Mouse (Mus musculus) liver, postnatal 0 days (tissue): ENCODE data around the gene Lrp1. TPM values are rescaled to one million over a fixed set of nuclear protein-coding genes. Genes with fewer than 3 reads are reported as not detected.
A peak's percentile ranks its signal among the peaks of the same experiment; 100 is the strongest.

Experiments used
- ATAC-seq: fragments of 200-750 bp; cut with Nextera tagmentation; 2 replicates; pipeline ENCODE4 v1.8.0; 2017; ENCODE audit warnings: mild to moderate bottlenecking, moderate library complexity
- DNase-seq: peaks from one replicate; pipeline ENCODE4 v3.0.0-alpha.2; 2016
- H3K27ac ChIP-seq: fragments of 300-500 bp; sonication (generic); 2 replicates; pipeline ENCODE4 v1.5.1; 2014; ENCODE audit warnings: antibody characterized with exemption, moderate library complexity, mild to moderate bottlenecking, low read depth
- H3K27me3 ChIP-seq: fragments of 300-500 bp; sonication (generic); 2 replicates; pipeline ENCODE4 v1.6.1; 2014; ENCODE audit warnings: low read length, control low read depth, mixed read lengths; ENCODE audit not compliant: insufficient read depth
- H3K36me3 ChIP-seq: fragments of 300-500 bp; sonication (generic); replicated peaks from 2 replicates; pipeline ENCODE4 v1.6.1; 2014; ENCODE audit warnings: mild to moderate bottlenecking, control low read depth, low read length, moderate library complexity, mixed read lengths; ENCODE audit not compliant: insufficient read depth
- H3K4me1 ChIP-seq: fragments of 300-500 bp; sonication (generic); 2 replicates; pipeline ENCODE4 v1.6.1; 2014; ENCODE audit warnings: antibody characterized with exemption, mild to moderate bottlenecking, control low read depth; ENCODE audit not compliant: insufficient read depth
- H3K4me2 ChIP-seq: fragments of 300-500 bp; sonication (generic); 2 replicates; pipeline ENCODE4 v1.6.1; 2014; ENCODE audit warnings: low read depth, mild to moderate bottlenecking, low read length, moderate library complexity, mixed read lengths
- H3K4me3 ChIP-seq: fragments of 300-500 bp; sonication (generic); 2 replicates; pipeline ENCODE4 v1.5.1; 2014; ENCODE audit warnings: low read depth, low read length
- H3K9ac ChIP-seq: fragments of 300-500 bp; sonication (generic); replicated peaks from 2 replicates; pipeline ENCODE4 v1.6.1; 2014; ENCODE audit warnings: mild to moderate bottlenecking, moderate library complexity
- H3K9me3 ChIP-seq: fragments of 300-500 bp; sonication (generic); 2 replicates; pipeline ENCODE4 v1.6.1; 2016; ENCODE audit warnings: mild to moderate bottlenecking, control low read depth, low read length, mixed read lengths
- CTCF ChIP-seq: sonication (generic); IDR thresholded peaks from 2 replicates; pipeline ENCODE4 v1.5.1; 2016; ENCODE audit warnings: antibody characterized with exemption, low read depth
- EP300 ChIP-seq: IDR thresholded peaks from 2 replicates; pipeline ENCODE4 v1.6.1; 2016; ENCODE audit warnings: antibody characterized with exemption, low read depth, mild to moderate bottlenecking
- WGBS: fragments of 180-500 bp; shearing (Covaris S2); extraction: QIAGEN DNeasy Blood & Tissue Kit; methylation state at CpG from one replicate; pipeline ENCODE4 v1.1.7; 2014; ENCODE audit not compliant: insufficient replicate concordance; 5-methylcytosine and 5-hydroxymethylcytosine counted together
- polyA plus RNA-seq: library from polyadenylated mRNA; unstranded; fragments of >200 nt; fragmentation: Nextera tagmentation; extraction: Ambion mirVana; gene quantifications from 2 replicates; pipeline ENCODE4 v1.2.1, GENCODE M21; 2015

The Lrp1 gene
- polyA plus RNA-seq, 1 experiment from 2014 or later = 49.2 TPM

DNA sequence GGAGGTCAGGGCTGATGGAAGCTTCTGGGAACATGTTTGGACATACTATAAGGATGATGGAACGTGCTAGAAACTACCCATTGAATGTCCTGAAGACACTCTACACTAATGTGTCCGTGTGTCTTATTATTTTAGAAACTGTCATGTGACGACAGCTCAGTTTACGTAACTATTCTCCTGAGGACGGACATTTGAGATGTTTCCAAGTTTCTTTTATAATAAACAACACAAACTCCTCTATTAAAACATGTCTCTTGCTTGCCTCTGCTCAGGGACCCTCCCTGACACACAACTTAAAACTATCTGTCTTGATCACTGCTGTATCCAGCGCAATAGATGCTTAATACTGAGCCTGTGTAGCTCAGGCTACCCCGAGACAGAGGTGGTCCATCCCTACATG lies 45.2 kb downstream of the Lrp1 start:
- H3K27me3 ChIP-seq = no peaks in the 10 kb centered on the region
- DNase-seq (no peak), ATAC-seq (no peak)
- no peak overlapping the region for H3K4me3 ChIP-seq
- 76% methylated on average over 7 of the region's 7 CpGs for WGBS
- no peaks in the 10 kb centered on the region for H3K9me3 ChIP-seq
- no peak overlapping the region for H3K9ac ChIP-seq
- peaks cover 19% of the 10 kb centered on the region; the same call in 1 of the 2 replicates for H3K4me1 ChIP-seq
- no peak overlapping the region for H3K27ac ChIP-seq
- TF ChIP-seq CTCF (no peak), EP300 (no peak)
- H3K36me3 ChIP-seq = peaks cover 42% of the 10 kb centered on the region
- no peak overlapping the region for H3K4me2 ChIP-seq

DNA sequence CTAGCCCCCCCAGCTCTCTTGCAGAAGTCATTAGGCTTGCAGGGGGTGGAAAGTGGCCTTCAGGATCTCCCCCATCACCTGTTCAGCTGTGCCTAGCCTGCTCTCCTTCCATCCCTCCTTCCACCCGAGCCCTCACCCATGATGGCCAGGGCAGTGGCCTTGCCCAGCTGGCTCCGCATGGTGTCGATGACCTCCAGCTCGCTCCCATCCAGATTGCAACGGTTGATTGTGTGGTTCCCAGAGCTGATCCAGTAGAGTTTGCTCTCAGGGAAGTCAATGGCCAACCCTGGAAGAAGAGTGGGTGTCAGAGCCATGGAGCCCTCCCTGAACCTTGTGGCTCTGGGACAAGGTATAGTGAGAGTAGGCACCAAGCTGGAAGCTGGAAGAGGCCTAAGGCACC lies 48.7 kb downstream of the Lrp1 start:
- Histone ChIP-seq H3K4me3 (no peak overlapping the region), H3K4me2 (no peak overlapping the region), H3K27ac (no peak overlapping the region), H3K27me3 (no peaks in the 10 kb centered on the region), H3K36me3 (peaks cover 36% of the 10 kb centered on the region), H3K9me3 (no peaks in the 10 kb centered on the region), H3K9ac (no peak overlapping the region), H3K4me1 (peaks cover 16% of the 10 kb centered on the region)
- no peak for DNase-seq
- WGBS = 73% methylated on average over 5 of the region's 5 CpGs
- TF ChIP-seq CTCF = no peak
- no peak for TF ChIP-seq EP300
- ATAC-seq = no peak

DNA sequence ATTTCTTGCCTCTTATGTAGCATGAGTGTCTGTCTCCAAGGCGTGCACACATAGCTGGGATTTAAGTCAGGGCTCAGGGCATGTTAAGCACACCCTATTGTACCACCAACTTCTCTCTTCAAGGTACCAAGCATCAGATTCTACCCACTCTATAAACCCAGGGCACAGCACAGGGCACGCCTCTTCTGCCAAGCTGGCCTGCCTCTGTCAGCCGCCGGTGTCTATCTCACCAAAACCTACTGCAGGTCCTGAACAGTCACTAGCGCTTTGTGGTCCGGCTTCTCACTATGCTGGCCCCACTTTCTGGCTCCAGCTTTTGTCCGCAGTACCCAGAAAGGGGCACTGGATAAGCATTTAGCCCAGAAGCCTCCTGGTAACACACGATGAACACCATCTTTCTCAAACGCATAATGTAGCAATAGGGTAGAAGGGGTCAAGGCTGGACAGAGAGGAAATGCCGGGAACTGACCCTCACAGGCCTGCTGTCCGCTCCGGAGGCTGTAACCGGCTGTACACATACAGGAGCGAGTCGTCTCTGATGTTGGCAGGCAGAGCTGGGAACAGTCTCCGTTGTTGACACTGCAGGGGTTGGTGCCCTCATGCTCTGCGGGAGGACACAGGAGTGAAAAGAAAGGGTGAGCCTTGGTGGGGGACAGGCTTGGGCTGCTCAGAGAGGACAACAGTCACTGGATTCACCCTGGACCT lies 49.9 kb downstream of the Lrp1 start:
- H3K4me1 ChIP-seq = peaks cover 9% of the 10 kb centered on the region
- H3K9ac ChIP-seq = no peak overlapping the region
- peak; percentile 37 for DNase-seq
- H3K4me2 ChIP-seq = no peak overlapping the region
- peaks cover 37% of the 10 kb centered on the region for H3K36me3 ChIP-seq
- WGBS = 67% methylated on average over 17 of the region's 17 CpGs
- no peak overlapping the region for H3K4me3 ChIP-seq
- TF ChIP-seq CTCF (no peak), EP300 (no peak)
- peak; percentile 40 for ATAC-seq
- no peaks in the 10 kb centered on the region for H3K27me3 ChIP-seq
- H3K27ac ChIP-seq = peak overlapping the region; percentile 40
- H3K9me3 ChIP-seq = no peaks in the 10 kb centered on the region

DNA sequence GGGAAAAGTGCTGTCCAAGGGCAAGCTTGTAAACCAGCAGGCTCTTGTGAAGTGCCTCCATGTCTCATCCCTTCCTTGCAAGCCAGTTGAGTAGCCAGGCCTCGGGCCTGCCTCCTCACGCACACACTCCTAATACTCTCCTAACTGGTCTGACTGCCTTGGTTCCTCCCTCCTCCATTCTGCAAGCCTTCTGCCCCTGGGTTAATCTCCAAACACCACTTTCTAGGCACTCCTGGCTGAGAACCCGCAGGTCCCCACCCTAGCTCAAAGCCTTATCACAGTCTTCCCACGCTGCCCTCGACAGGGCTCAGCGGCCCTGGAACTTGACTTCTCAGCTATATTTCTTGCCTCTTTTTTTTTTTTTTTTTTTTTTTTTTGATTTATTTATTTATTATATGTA lies 50.6 kb downstream of the Lrp1 start:
- no peaks in the 10 kb centered on the region for H3K27me3 ChIP-seq
- H3K9ac ChIP-seq = no peak overlapping the region
- DNase-seq = no peak

DNA sequence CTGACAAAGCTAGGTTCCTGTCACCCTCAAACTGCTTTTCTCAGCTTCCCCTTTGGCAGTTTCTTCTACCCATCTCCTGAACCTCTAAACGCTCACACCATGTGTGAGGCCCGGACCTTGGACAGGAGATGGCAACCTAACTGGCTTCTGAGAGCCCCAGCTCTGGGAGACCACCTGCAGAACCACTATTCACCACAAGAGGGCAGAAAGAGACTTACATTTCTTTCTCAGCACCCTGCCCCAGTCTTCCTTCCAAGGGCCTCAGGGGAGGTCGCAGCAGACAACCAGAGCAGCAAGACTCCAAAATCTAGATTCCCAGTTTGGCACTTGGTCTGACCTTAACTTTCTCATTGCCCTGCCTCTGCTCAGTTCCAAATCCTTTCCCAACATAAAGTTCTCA lies 51.5 kb downstream of the Lrp1 start:
- 12% methylated on average over 3 of the region's 3 CpGs for WGBS
- no peaks in the 10 kb centered on the region for H3K9me3 ChIP-seq
- H3K27ac ChIP-seq = no peak overlapping the region
- DNase-seq = peak; percentile 78
- no peak overlapping the region for H3K9ac ChIP-seq
- no peak overlapping the region for H3K4me3 ChIP-seq
- H3K4me2 ChIP-seq = no peak overlapping the region
- TF ChIP-seq CTCF (peak; percentile 86), EP300 (no peak)
- H3K36me3 ChIP-seq = peaks cover 28% of the 10 kb centered on the region
- no peaks in the 10 kb centered on the region for H3K27me3 ChIP-seq
- ATAC-seq = no peak
- H3K4me1 ChIP-seq = peaks cover 9% of the 10 kb centered on the region

More for the DNA sequence above, 50.6 kb downstream of the Lrp1 start:
- Histone ChIP-seq H3K9me3 (no peaks in the 10 kb centered on the region), H3K36me3 (peaks cover 35% of the 10 kb centered on the region), H3K4me2 (no peak overlapping the region), H3K27ac (peak overlapping the region; percentile 64; the same call in 1 of the 2 replicates), H3K4me3 (no peak overlapping the region), H3K4me1 (peaks cover 9% of the 10 kb centered on the region)
- ATAC-seq = peak; percentile 82
- 45% methylated on average over 6 of the region's 6 CpGs for WGBS
- TF ChIP-seq EP300 (no peak; the same call in 1 of the 2 replicates), CTCF (no peak)

DNA sequence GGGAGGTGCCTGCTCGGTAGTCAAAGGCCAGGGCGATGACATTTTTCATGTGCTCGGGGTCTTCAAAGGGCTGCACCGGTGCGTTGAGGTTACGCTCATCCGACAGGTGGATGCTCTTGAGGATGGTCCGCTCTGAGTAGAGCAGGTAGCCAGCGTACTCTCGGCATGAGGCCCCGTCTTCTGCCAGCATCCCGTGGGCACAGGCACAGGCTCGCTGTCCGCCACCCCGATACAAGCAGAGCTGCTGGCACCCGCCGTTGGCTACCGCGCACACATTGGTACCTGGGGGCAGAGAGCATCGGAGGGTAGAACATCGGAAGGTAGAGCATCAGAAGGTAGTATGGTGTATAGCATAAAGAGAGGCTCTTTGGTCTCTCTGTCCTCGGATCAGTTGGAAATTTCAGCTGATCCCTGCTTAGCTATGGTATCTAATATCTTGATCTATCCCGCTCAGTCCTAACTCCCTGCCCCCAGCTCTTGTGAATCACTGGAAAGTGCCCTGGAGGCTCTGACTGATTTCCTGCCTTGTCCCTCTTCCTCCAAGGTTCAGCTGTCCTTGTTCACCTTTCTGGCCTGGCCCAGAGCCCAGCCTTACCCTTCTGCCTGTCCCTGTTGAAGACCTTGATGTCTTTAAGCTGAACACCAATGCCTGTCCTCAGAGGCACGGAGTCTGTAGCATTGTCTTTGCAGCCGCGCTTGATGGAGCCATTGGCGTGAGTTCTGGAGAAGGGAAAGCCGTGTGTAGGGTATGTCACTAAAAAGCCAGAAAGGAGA lies 54.2 kb downstream of the Lrp1 start:
- peaks cover 9% of the 10 kb centered on the region for H3K4me1 ChIP-seq
- no peak overlapping the region for H3K27ac ChIP-seq
- H3K36me3 ChIP-seq = peaks cover 26% of the 10 kb centered on the region
- H3K9me3 ChIP-seq = no peaks in the 10 kb centered on the region
- ATAC-seq (no peak), DNase-seq (no peak)
- no peak overlapping the region for H3K4me2 ChIP-seq
- no peaks in the 10 kb centered on the region for H3K27me3 ChIP-seq
- no peak overlapping the region for H3K4me3 ChIP-seq
- TF ChIP-seq EP300 (no peak), CTCF (no peak)
- H3K9ac ChIP-seq = no peak overlapping the region
- 85% methylated on average over 28 of the region's 28 CpGs for WGBS
